Mouse (Mus musculus) lung, embryonic 15.5 days (tissue): ENCODE data around the gene Cntrl. TPM values are rescaled to one million over a fixed set of nuclear protein-coding genes. Genes with fewer than 3 reads are reported as not detected.

ENCODE experiments used
- ATAC-seq: fragments of 200-750 bp; cut with Nextera tagmentation; 2 replicates; pipeline ENCODE4 v1.8.0; 2017; ENCODE audit warnings: moderate number of reproducible peaks, borderline replicate concordance; ENCODE audit not compliant: low FRiP score, low TSS enrichment; ENCODE audit errors: extremely low read depth
- H3K27ac ChIP-seq: fragments of 300-500 bp; sonication (generic); 2 replicates; pipeline ENCODE4 v1.5.1; 2015; ENCODE audit warnings: moderate library complexity, mild to moderate bottlenecking, inconsistent platforms
- H3K27me3 ChIP-seq: fragments of 300-500 bp; sonication (generic); 2 replicates; pipeline ENCODE4 v1.6.1; 2015; ENCODE audit warnings: inconsistent platforms
- H3K36me3 ChIP-seq: fragments of 300-500 bp; sonication (generic); 2 replicates; pipeline ENCODE4 v1.6.1; 2015; ENCODE audit warnings: inconsistent platforms
- H3K4me1 ChIP-seq: fragments of 300-500 bp; sonication (generic); 2 replicates; pipeline ENCODE4 v1.6.1; 2015; ENCODE audit warnings: inconsistent platforms
- H3K4me2 ChIP-seq: fragments of 300-500 bp; sonication (generic); 2 replicates; pipeline ENCODE4 v1.6.1; 2015; ENCODE audit warnings: inconsistent platforms, mild to moderate bottlenecking, moderate library complexity
- H3K4me3 ChIP-seq: fragments of 300-500 bp; sonication (generic); 2 replicates; pipeline ENCODE4 v1.5.1; 2015; ENCODE audit warnings: mild to moderate bottlenecking, inconsistent platforms
- H3K9ac ChIP-seq: fragments of 300-500 bp; sonication (generic); 2 replicates; pipeline ENCODE4 v1.6.1; 2015; ENCODE audit warnings: inconsistent platforms
- H3K9me3 ChIP-seq: fragments of 300-500 bp; sonication (generic); 2 replicates; pipeline ENCODE4 v1.6.1; 2016; ENCODE audit warnings: inconsistent platforms
- WGBS: fragments of 180-500 bp; shearing (Covaris S2); methylation state at CpG from one replicate; pipeline ENCODE4 v1.1.7; 2015; 5-methylcytosine and 5-hydroxymethylcytosine counted together
- polyA plus RNA-seq: library from polyadenylated mRNA; unstranded; fragments of >200 nt; fragmentation: Nextera tagmentation; extraction: Ambion mirVana; gene quantifications from 2 replicates; pipeline ENCODE4 v1.2.1, GENCODE M21; 2015

Gene Cntrl
- 25.5 and 26.3 TPM in 2 replicates for polyA plus RNA-seq

GRCm38 (mm10) chr2:35109141-35109923, at the start of gene Cntrl:
TSS of gene Cntrl (plus strand) at chr2:35109492.
- ATAC-seq = peak; percentile 98
- under 1% methylated on average over 62 of the region's 62 CpGs for WGBS

GRCm38 (mm10) chr2:35060256-35060655, 49.0 kb upstream of the Cntrl start:
- Histone ChIP-seq H3K4me3 (no peak overlapping the region), H3K9ac (no peak overlapping the region), H3K9me3 (no peaks in the 10 kb centered on the region), H3K27ac (no peak overlapping the region), H3K27me3 (no peaks in the 10 kb centered on the region), H3K4me1 (0 out of 2 replicates have a peak, but pooled peaks cover 3% of the 10 kb centered on the region), H3K36me3 (no peaks in the 10 kb centered on the region), H3K4me2 (no peak overlapping the region)
- WGBS = 60% methylated on average over 5 of the region's 5 CpGs
- no peak for ATAC-seq

More at GRCm38 (mm10) chr2:35109141-35109923, at the start of gene Cntrl:
- peak within 1 kb of the TSS; percentile 81 for H3K9ac ChIP-seq
- peak within 1 kb of the TSS; percentile 87 for H3K4me2 ChIP-seq
- H3K4me1 ChIP-seq = 0 out of 2 replicates have a peak, but pooled peaks cover 3% of the 10 kb centered on the region
- peak within 1 kb of the TSS; percentile 89 for H3K27ac ChIP-seq
- no peaks in the 10 kb centered on the region for H3K9me3 ChIP-seq
- peak within 1 kb of the TSS; percentile 93 for H3K4me3 ChIP-seq
- H3K36me3 ChIP-seq = no peaks in the 10 kb centered on the region
- no peaks in the 10 kb centered on the region for H3K27me3 ChIP-seq

GRCm38 (mm10) chr2:35060897-35061296, 48.4 kb upstream of the Cntrl start:
- no peak overlapping the region for H3K4me3 ChIP-seq
- 0 out of 2 replicates have a peak, but pooled peaks cover 3% of the 10 kb centered on the region for H3K4me1 ChIP-seq
- H3K9ac ChIP-seq = no peak overlapping the region
- H3K27ac ChIP-seq = no peak overlapping the region
- peak overlapping the region; percentile 16; the same call in 1 of the 2 replicates for H3K4me2 ChIP-seq
- no peaks in the 10 kb centered on the region for H3K27me3 ChIP-seq
- no peak for ATAC-seq
- H3K36me3 ChIP-seq = no peaks in the 10 kb centered on the region
- WGBS = 29% methylated on average over 6 of the region's 6 CpGs
- H3K9me3 ChIP-seq = no peaks in the 10 kb centered on the region

GRCm38 (mm10) chr2:35061338-35061737, 48.0 kb upstream of the Cntrl start, which contains the start of gene Hc:
TSS of gene Hc (minus strand) at chr2:35061438.
- Histone ChIP-seq H3K9me3 (no peaks in the 10 kb centered on the region), H3K4me3 (no peak within 1 kb of the TSS), H3K36me3 (no peaks in the 10 kb centered on the region), H3K4me1 (0 out of 2 replicates have a peak, but pooled peaks cover 3% of the 10 kb centered on the region), H3K9ac (no peak within 1 kb of the TSS), H3K4me2 (peak within 1 kb of the TSS; percentile 16; the same call in 1 of the 2 replicates), H3K27ac (no peak within 1 kb of the TSS), H3K27me3 (no peaks in the 10 kb centered on the region)
- ATAC-seq = no peak
- 49% methylated on average over 5 of the region's 5 CpGs for WGBS

- no peak overlapping the region for H3K4me3 ChIP-seq
- no peaks in the 10 kb centered on the region for H3K9me3 ChIP-seq
- H3K4me2 ChIP-seq = no peak overlapping the region
- 0 out of 2 replicates have a peak overlapping the region, but pooled peaks have one; percentile 20 for H3K27ac ChIP-seq
- no peak overlapping the region for H3K9ac ChIP-seq
- H3K4me1 ChIP-seq = 0 out of 2 replicates have a peak, but pooled peaks cover 3% of the 10 kb centered on the region
- 54% methylated on average over 6 of the region's 6 CpGs for WGBS
- no peak for ATAC-seq
- no peaks in the 10 kb centered on the region for H3K36me3 ChIP-seq
- no peaks in the 10 kb centered on the region for H3K27me3 ChIP-seq
Measured at GRCm38 (mm10) chr2:35063333-35064030, 45.8 kb upstream of the Cntrl start.

- Histone ChIP-seq H3K4me3 (no peak overlapping the region), H3K4me1 (no peaks in the 10 kb centered on the region), H3K9ac (no peak overlapping the region), H3K9me3 (no peaks in the 10 kb centered on the region), H3K27ac (no peak overlapping the region), H3K4me2 (no peak overlapping the region), H3K36me3 (no peaks in the 10 kb centered on the region), H3K27me3 (no peaks in the 10 kb centered on the region)
- no peak for ATAC-seq
- 86% methylated on average over 13 of the region's 13 CpGs for WGBS
Measured at GRCm38 (mm10) chr2:35066525-35067082, 42.7 kb upstream of the Cntrl start.

- Histone ChIP-seq H3K9me3 (no peaks in the 10 kb centered on the region), H3K27ac (no peak overlapping the region), H3K9ac (no peak overlapping the region), H3K4me1 (no peaks in the 10 kb centered on the region), H3K4me3 (no peak overlapping the region), H3K27me3 (no peaks in the 10 kb centered on the region), H3K4me2 (no peak overlapping the region), H3K36me3 (no peaks in the 10 kb centered on the region)
- 80% methylated on average over 11 of the region's 11 CpGs for WGBS
- ATAC-seq = no peak
Measured at GRCm38 (mm10) chr2:35067117-35067516, 42.2 kb upstream of the Cntrl start.

- H3K27me3 ChIP-seq = no peaks in the 10 kb centered on the region
- H3K9me3 ChIP-seq = no peaks in the 10 kb centered on the region; the same call in 1 of the 2 replicates
- H3K9ac ChIP-seq = no peak overlapping the region
- WGBS = 81% methylated on average over 1 of the region's 1 CpGs
- no peak overlapping the region for H3K27ac ChIP-seq
- H3K4me3 ChIP-seq = no peak overlapping the region
- no peaks in the 10 kb centered on the region for H3K4me1 ChIP-seq
- ATAC-seq = no peak
- H3K36me3 ChIP-seq = no peaks in the 10 kb centered on the region
- no peak overlapping the region for H3K4me2 ChIP-seq
Measured at GRCm38 (mm10) chr2:35069124-35069523, 40.2 kb upstream of the Cntrl start.

GRCm38 (mm10) chr2:35070275-35070674, 39.0 kb upstream of the Cntrl start:
- 76% methylated on average over 4 of the region's 4 CpGs for WGBS
- H3K36me3 ChIP-seq = no peaks in the 10 kb centered on the region
- no peaks in the 10 kb centered on the region for H3K27me3 ChIP-seq
- ATAC-seq = no peak
- no peaks in the 10 kb centered on the region for H3K4me1 ChIP-seq
- no peak overlapping the region for H3K4me3 ChIP-seq
- no peak overlapping the region for H3K9ac ChIP-seq
- no peak overlapping the region for H3K4me2 ChIP-seq
- no peak overlapping the region for H3K27ac ChIP-seq
- H3K9me3 ChIP-seq = no peaks in the 10 kb centered on the region; the same call in 1 of the 2 replicates

GRCm38 (mm10) chr2:35072547-35072946, 36.7 kb upstream of the Cntrl start:
- Histone ChIP-seq H3K36me3 (no peaks in the 10 kb centered on the region), H3K4me2 (no peak overlapping the region), H3K27me3 (no peaks in the 10 kb centered on the region), H3K27ac (peak overlapping the region; percentile 66), H3K9me3 (no peaks in the 10 kb centered on the region; the same call in 1 of the 2 replicates), H3K4me1 (no peaks in the 10 kb centered on the region), H3K9ac (no peak overlapping the region), H3K4me3 (no peak overlapping the region)
- ATAC-seq = no peak
- WGBS = 38% methylated on average over 2 of the region's 2 CpGs

GRCm38 (mm10) chr2:35074328-35074727, 35.0 kb upstream of the Cntrl start:
- H3K9ac ChIP-seq = no peak overlapping the region
- no peak overlapping the region for H3K4me3 ChIP-seq
- ATAC-seq = no peak
- H3K27ac ChIP-seq = no peak overlapping the region
- no peaks in the 10 kb centered on the region for H3K4me1 ChIP-seq
- WGBS = 87% methylated on average over 3 of the region's 3 CpGs
- H3K36me3 ChIP-seq = no peaks in the 10 kb centered on the region
- H3K4me2 ChIP-seq = no peak overlapping the region
- no peaks in the 10 kb centered on the region for H3K27me3 ChIP-seq
- H3K9me3 ChIP-seq = no peaks in the 10 kb centered on the region; the same call in 1 of the 2 replicates
